Mouse (Mus musculus): ENCODE measurements around the gene Gm21958. TPM values are rescaled to one million over a fixed set of nuclear protein-coding genes. Genes with fewer than 3 reads are reported as not detected.

Gm21958 gene
- polyA plus RNA-seq (2014; fragmentation: Nextera tagmentation; extraction: Ambion mirVana) = 0.57 TPM in 1 of 2 replicates, not detected in the other

DNA sequence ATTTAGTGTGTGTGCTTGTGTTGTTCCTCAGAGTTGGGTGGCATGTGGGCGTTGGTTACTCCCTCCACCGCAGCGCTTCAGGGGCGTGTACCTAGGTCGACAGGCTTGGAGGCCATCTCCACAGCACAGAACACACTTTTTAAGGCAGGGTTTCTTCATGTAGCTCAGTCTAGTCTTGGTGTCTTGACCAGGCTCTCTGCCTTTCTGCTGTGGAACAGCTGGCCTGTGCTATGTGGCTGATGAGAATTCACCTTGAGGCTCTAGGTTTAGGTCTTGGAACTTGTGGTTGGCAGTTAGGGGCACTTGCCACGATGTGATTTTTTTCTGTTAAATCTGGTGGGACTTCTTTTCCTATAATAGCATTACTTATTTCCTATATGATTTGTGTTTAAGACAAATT, at the start of gene Gm21958:
Gene Gm21958 (minus strand): TSS at position 101 of the 400 bp plus-strand sequence.
- H3K27me3 ChIP-seq (replicated peaks; ENCODE audit: control insufficient read depth, insufficient read depth, low read length) = no peaks in the 10 kb centered on the region
- H3K36me3 ChIP-seq (ENCODE audit: control insufficient read depth, insufficient read depth, low read length) = peaks cover 87% of the 10 kb centered on the region
- no peak within 1 kb of the TSS for H3K9ac ChIP-seq (ENCODE audit: low read depth, low read length)
- H3K4me2 ChIP-seq (ENCODE audit: low read depth, low read length) = no peak within 1 kb of the TSS
- H3K27ac ChIP-seq (replicated peaks; ENCODE audit: low read depth, low read length) = no peak within 1 kb of the TSS
- DNase-seq (ENCODE audit: low spot score) (no peak), ATAC-seq (ENCODE audit: low read depth) (no peak)
- H3K4me3 ChIP-seq (ENCODE audit: low read depth, low read length) = no peak within 1 kb of the TSS
- H3K9me3 ChIP-seq (ENCODE audit: control insufficient read depth, low read length) = no peaks in the 10 kb centered on the region
- WGBS = 88% methylated on average over 6 of the region's 6 CpGs
- no peaks in the 10 kb centered on the region for H3K4me1 ChIP-seq (ENCODE audit: control insufficient read depth, insufficient read depth, low read length)

- no peak overlapping the region for H3K4me3 ChIP-seq (ENCODE audit: low read depth, low read length)
- H3K4me1 ChIP-seq (ENCODE audit: control insufficient read depth, insufficient read depth, low read length) = peaks cover under 1% of the 10 kb centered on the region
- H3K9me3 ChIP-seq (ENCODE audit: control insufficient read depth, low read length) = no peaks in the 10 kb centered on the region
- no peaks in the 10 kb centered on the region for H3K27me3 ChIP-seq (replicated peaks; ENCODE audit: control insufficient read depth, insufficient read depth, low read length)
- H3K4me2 ChIP-seq (ENCODE audit: low read depth, low read length) = no peak overlapping the region
- WGBS = 80% methylated on average over 1 of the region's 1 CpGs
- DNase-seq (ENCODE audit: low spot score) = no peak
- ATAC-seq (ENCODE audit: low read depth) = no peak
- H3K36me3 ChIP-seq (ENCODE audit: control insufficient read depth, insufficient read depth, low read length) = no peaks in the 10 kb centered on the region
- no peak overlapping the region for H3K9ac ChIP-seq (ENCODE audit: low read depth, low read length)
- H3K27ac ChIP-seq (replicated peaks; ENCODE audit: low read depth, low read length) = no peak overlapping the region
These were observed 47.1 kb upstream of the Gm21958 start for GRCm38 (mm10) chr3:54761258-54761657.

DNA sequence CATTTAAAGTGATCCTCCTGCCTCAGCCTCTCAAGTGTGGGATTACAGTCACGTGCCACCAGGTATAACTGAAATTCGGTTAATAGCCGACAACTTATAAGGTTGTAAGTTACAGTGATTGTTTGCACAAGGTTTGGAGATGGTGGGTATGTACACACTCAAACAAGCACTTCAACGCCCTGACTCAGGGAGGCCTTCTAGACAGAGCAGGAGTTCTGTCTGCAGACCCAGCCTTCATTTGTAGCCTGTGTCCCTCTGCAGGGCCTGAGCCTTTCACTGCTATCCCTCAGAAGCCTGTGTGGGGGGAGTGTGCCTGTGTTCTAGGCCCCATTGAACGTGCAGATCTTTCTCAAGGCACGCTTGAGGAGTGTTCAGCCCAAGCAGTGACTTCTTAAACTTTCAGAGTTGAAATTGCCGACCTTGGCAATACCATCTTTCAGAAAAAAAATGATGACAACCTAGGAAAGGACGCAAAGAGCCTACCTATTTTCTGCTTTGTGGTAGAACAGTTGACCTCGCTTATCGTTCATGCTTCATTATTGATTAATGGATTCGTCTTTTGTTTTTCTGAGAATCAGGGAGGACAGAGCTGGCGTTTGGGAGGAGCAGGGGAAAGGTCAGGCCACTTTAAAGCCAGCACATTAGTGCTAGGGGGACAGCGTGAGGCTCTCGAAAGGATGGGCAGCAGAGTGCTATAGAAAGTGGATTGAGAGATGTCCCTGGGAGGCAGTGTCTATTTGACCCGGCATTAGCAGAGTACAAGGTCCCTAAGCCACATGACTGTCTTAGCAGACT, 46.4 kb upstream of the Gm21958 start:
- no peaks in the 10 kb centered on the region for H3K27me3 ChIP-seq (replicated peaks; ENCODE audit: control insufficient read depth, insufficient read depth, low read length)
- ATAC-seq (ENCODE audit: low read depth) (no peak), DNase-seq (ENCODE audit: low spot score) (no peak)
- WGBS = 68% methylated on average over 15 of the region's 15 CpGs
- H3K4me2 ChIP-seq (ENCODE audit: low read depth, low read length) = no peak overlapping the region
- H3K9ac ChIP-seq (ENCODE audit: low read depth, low read length) = no peak overlapping the region
- H3K9me3 ChIP-seq (ENCODE audit: control insufficient read depth, low read length) = no peaks in the 10 kb centered on the region
- H3K27ac ChIP-seq (replicated peaks; ENCODE audit: low read depth, low read length) = no peak overlapping the region
- H3K4me1 ChIP-seq (ENCODE audit: control insufficient read depth, insufficient read depth, low read length) = peaks cover 3% of the 10 kb centered on the region
- H3K36me3 ChIP-seq (ENCODE audit: control insufficient read depth, insufficient read depth, low read length) = no peaks in the 10 kb centered on the region
- no peak overlapping the region for H3K4me3 ChIP-seq (ENCODE audit: low read depth, low read length)

DNA sequence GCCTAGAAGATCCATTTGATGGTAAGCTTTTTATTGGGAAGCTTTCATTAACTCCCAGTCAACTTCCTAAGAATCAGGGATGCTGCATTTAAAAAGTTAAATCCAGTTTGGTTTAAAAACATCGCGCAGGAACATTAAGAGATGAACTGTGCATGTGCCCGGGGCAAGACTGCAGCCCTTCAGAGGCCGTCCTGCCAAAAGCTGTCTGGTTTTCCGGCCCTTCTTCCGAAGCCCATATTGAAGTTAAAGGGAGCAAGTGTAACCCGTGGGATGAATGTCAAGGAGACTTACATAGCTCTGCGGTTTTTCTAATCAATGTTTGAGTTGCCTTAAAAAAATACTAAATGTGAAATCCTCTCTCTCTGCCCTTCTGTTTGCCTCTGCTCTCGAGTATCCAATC, 45.1 kb upstream of the Gm21958 start:
- Histone ChIP-seq H3K4me2 (ENCODE audit: low read depth, low read length) (no peak overlapping the region), H3K27ac (replicated peaks; ENCODE audit: low read depth, low read length) (no peak overlapping the region), H3K36me3 (ENCODE audit: control insufficient read depth, insufficient read depth, low read length) (no peaks in the 10 kb centered on the region), H3K9ac (ENCODE audit: low read depth, low read length) (no peak overlapping the region), H3K27me3 (replicated peaks; ENCODE audit: control insufficient read depth, insufficient read depth, low read length) (no peaks in the 10 kb centered on the region), H3K4me3 (ENCODE audit: low read depth, low read length) (no peak overlapping the region), H3K9me3 (ENCODE audit: control insufficient read depth, low read length) (no peaks in the 10 kb centered on the region), H3K4me1 (ENCODE audit: control insufficient read depth, insufficient read depth, low read length) (peaks cover 6% of the 10 kb centered on the region)
- ATAC-seq (ENCODE audit: low read depth) = no peak
- WGBS = 54% methylated on average over 9 of the region's 9 CpGs
- peak; percentile 17 for DNase-seq (ENCODE audit: low spot score)

DNA sequence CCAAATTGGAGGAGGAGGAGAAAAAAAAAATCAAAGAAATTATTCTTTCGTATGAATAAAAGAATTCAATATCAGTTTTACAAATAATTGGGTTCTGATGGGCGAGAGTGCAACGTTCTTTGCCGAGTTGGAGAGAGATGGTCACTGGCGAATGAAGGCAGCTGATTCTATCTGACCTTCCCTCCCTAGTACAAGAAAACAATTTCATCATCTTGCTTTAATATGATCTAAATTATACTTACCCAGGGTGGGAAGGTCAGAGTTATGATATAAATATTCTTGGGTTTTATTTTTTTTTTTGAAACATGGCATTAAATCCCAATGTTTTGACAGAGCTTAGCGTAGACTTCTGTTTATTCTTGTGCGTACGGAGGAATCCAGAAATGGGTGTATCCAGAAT, 43.3 kb upstream of the Gm21958 start:
- 71% methylated on average over 8 of the region's 8 CpGs for WGBS
- Histone ChIP-seq H3K27ac (replicated peaks; ENCODE audit: low read depth, low read length) (no peak overlapping the region), H3K27me3 (replicated peaks; ENCODE audit: control insufficient read depth, insufficient read depth, low read length) (no peaks in the 10 kb centered on the region), H3K4me3 (ENCODE audit: low read depth, low read length) (no peak overlapping the region), H3K9ac (ENCODE audit: low read depth, low read length) (no peak overlapping the region), H3K4me2 (ENCODE audit: low read depth, low read length) (peak overlapping the region; percentile 93), H3K4me1 (ENCODE audit: control insufficient read depth, insufficient read depth, low read length) (peaks cover 6% of the 10 kb centered on the region), H3K9me3 (ENCODE audit: control insufficient read depth, low read length) (no peaks in the 10 kb centered on the region), H3K36me3 (ENCODE audit: control insufficient read depth, insufficient read depth, low read length) (no peaks in the 10 kb centered on the region)
- ATAC-seq (ENCODE audit: low read depth) (no peak), DNase-seq (ENCODE audit: low spot score) (no peak)

DNA sequence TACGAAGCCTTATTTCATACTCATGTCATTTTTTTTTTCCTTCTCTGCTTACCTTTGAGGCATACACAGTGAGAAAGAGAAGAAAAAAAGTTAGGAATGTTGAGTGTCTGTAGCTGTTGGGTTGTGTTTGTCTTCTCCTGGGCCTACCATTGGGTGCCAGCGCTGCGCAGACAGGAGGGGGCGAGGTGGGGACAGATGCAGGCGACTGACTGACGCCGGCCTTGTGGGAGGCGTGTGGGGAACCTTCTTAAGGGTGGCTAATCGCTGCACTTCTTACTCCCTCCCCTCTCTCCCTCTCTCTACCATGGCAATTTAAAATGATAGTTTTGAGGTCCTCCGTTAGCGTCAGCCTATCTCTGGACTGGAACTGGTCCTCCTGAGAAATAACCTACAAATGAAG, 41.9 kb upstream of the Gm21958 start:
- Histone ChIP-seq H3K9me3 (ENCODE audit: control insufficient read depth, low read length) (no peaks in the 10 kb centered on the region), H3K4me2 (ENCODE audit: low read depth, low read length) (peak overlapping the region; percentile 93), H3K27ac (replicated peaks; ENCODE audit: low read depth, low read length) (peak overlapping the region; percentile 82), H3K9ac (ENCODE audit: low read depth, low read length) (peak overlapping the region; percentile 72), H3K4me3 (ENCODE audit: low read depth, low read length) (peak overlapping the region; percentile 59), H3K27me3 (replicated peaks; ENCODE audit: control insufficient read depth, insufficient read depth, low read length) (no peaks in the 10 kb centered on the region), H3K4me1 (ENCODE audit: control insufficient read depth, insufficient read depth, low read length) (peaks cover 6% of the 10 kb centered on the region), H3K36me3 (ENCODE audit: control insufficient read depth, insufficient read depth, low read length) (peaks cover 6% of the 10 kb centered on the region)
- 2% methylated on average over 11 of the region's 11 CpGs for WGBS
- peak; percentile 56 for DNase-seq (ENCODE audit: low spot score)
- peak; percentile 47; the same call in 1 of the 2 replicates for ATAC-seq (ENCODE audit: low read depth)

DNA sequence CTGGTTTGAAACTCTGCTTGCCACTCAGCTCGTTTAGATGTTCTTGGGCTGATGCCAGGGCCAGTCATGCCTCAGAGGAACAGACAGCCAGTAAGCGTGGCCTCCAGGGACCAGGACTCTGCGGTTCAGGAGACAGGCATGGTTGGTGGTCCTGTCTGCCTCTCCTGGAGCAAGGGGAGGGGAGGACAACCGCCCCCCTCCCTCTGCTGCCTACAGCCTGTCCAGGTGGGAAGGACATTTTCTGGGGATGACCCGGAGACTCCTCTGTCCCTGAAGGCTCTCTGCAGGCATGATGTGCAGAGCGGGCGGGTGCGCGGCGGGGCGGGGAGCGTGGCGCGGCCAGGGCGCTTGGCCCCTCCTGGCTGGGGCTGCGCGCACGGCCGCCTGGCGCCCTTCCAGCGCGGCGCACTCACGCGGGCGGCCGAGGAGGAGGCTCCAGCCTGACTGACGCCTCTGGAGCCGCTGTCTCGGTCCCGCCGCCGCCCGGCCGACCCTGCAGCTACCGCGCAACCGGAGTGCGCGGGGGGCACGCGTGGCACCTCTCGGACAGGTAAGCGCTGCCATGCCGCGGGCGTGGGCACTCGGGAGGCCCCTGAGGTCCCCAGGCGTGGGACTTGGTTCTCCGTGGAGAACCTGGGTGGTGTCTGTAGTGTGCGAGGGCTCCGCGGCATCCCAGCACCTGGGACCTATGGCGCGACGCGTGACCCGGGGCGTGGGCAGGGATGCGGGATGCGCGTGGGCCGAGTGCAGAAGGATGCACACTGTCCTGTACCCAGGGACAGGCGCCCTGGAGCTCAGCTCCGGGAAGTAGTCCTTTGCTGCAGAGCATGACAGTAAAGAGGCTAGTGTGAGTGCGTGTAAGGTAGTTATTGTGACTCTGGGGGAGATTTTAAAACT, 41.2 kb upstream of the Gm21958 start, which contains the start of gene Smad9:
Gene Smad9 (plus strand): TSS at position 438 of the 897 bp plus-strand sequence.
- peaks cover 10% of the 10 kb centered on the region for H3K36me3 ChIP-seq (ENCODE audit: control insufficient read depth, insufficient read depth, low read length)
- peak within 1 kb of the TSS; percentile 93 for H3K4me2 ChIP-seq (ENCODE audit: low read depth, low read length)
- peaks cover 6% of the 10 kb centered on the region for H3K4me1 ChIP-seq (ENCODE audit: control insufficient read depth, insufficient read depth, low read length)
- no peaks in the 10 kb centered on the region for H3K27me3 ChIP-seq (replicated peaks; ENCODE audit: control insufficient read depth, insufficient read depth, low read length)
- H3K4me3 ChIP-seq (ENCODE audit: low read depth, low read length) = peak within 1 kb of the TSS; percentile 59
- H3K27ac ChIP-seq (replicated peaks; ENCODE audit: low read depth, low read length) = peak within 1 kb of the TSS; percentile 82
- no peaks in the 10 kb centered on the region for H3K9me3 ChIP-seq (ENCODE audit: control insufficient read depth, low read length)
- 2% methylated on average over 19 of the region's 66 CpGs for WGBS
- peak within 1 kb of the TSS; percentile 72 for H3K9ac ChIP-seq (ENCODE audit: low read depth, low read length)
- peak; percentile 86 for DNase-seq (ENCODE audit: low spot score)
- ATAC-seq (ENCODE audit: low read depth) = peak; percentile 88

GRCm38 (mm10) chr3:54753411-54753810, 39.3 kb upstream of the Gm21958 start:
- H3K27ac ChIP-seq (replicated peaks; ENCODE audit: low read depth, low read length) = no peak overlapping the region
- peaks cover 6% of the 10 kb centered on the region for H3K4me1 ChIP-seq (ENCODE audit: control insufficient read depth, insufficient read depth, low read length)
- 83% methylated on average over 4 of the region's 4 CpGs for WGBS
- peaks cover 30% of the 10 kb centered on the region for H3K36me3 ChIP-seq (ENCODE audit: control insufficient read depth, insufficient read depth, low read length)
- H3K4me3 ChIP-seq (ENCODE audit: low read depth, low read length) = no peak overlapping the region
- no peak overlapping the region for H3K4me2 ChIP-seq (ENCODE audit: low read depth, low read length)
- H3K9me3 ChIP-seq (ENCODE audit: control insufficient read depth, low read length) = no peaks in the 10 kb centered on the region
- ATAC-seq (ENCODE audit: low read depth) (no peak), DNase-seq (ENCODE audit: low spot score) (no peak)
- H3K9ac ChIP-seq (ENCODE audit: low read depth, low read length) = no peak overlapping the region
- H3K27me3 ChIP-seq (replicated peaks; ENCODE audit: control insufficient read depth, insufficient read depth, low read length) = no peaks in the 10 kb centered on the region

Measured in embryonic facial prominence, embryonic 14.5 days (tissue).